Mouse (Mus musculus) heart, postnatal 36 days (tissue): ENCODE data around the gene Trim63. TPM values are rescaled to one million over a fixed set of nuclear protein-coding genes. Genes with fewer than 3 reads are reported as not detected.
"Not testable (repeated sequence)": the region's sequence is repeated elsewhere in the genome, so short reads cannot be mapped to it uniquely, and the experiment has no call there.

Source experiments
- DNase-seq, 2 experiments: peaks; one replicate each; pipeline ENCODE4 v3.0.0; 2021 to 2022
- intact Hi-C: fragments of 180-260 bp; cut with DNase I; formaldehyde crosslinking; loops from one replicate; pipeline ENCODE4 v1.15.1; 2025
- total RNA-seq, 2 experiments: library from RNA; stranded (reverse); gene quantifications; 2 replicates each; pipeline ENCODE4 v1.2.3; 2021

The Trim63 gene
- 100 to 1,000 TPM; 234 to 314 TPM for total RNA-seq

DNA sequence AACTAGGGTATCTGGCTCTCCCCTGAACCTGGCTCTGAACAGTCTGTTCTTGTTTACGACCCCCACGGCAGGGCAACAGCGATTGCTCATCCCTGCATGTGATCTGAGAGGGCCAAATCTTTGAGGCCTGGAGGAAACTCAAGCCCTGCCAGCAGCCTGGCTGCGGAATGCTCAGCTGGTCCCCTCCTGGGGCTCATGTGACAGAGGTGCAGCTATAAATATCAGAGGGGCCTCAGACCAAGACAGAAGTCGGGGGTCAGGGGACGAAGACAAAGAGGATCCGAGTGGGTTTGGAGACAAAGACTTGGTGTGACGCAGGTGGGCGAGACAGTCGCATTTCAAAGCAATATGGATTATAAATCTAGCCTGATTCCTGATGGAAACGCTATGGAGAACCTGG is at the start of gene Trim63:
Gene Trim63, plus strand, starts transcription at position 245 of the 400 bp plus-strand sequence.
- peak; percentile 53 to 66 for DNase-seq
- intact Hi-C loops = loop anchor here (2.0 kb wide), 2 partner anchors 14 to 42 kb away; no protein-coding TSS in a partner anchor

DNA sequence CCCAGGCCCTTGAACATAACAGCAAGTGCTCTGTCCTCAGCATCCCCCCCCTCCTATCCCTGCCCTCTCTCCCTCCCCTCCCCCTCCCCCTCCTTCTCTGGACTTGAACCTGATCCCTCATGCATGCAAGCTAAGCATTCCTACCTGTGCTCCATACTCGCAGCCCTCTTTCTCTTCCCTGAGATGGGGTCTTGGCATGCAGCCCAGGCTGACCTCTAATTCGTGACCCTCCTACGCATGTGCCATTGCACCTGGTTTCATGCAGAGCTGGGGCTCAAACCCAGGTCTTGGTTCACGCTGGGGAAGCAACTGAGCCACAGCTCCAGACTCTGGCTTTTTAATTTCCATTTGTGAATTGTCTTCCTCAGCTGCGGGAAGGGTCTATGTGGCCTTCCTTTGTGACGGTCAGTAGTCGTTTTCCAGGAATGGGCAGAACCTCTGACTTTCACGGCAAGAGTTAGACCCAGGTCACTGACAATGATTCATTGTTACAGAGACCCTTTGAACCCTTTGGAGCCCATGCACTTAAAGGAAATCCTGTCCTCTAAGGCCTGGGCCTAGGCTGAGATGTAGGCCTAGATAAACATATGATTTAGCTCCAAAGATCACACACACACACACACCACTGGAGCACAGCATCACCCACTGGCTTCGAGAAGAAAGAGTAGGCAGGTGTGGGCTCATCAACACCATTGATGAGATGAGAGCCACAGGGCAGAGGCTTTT is 48.9 kb upstream of the Trim63 start:
- no peak for DNase-seq
- intact Hi-C loops = no loop called here

DNA sequence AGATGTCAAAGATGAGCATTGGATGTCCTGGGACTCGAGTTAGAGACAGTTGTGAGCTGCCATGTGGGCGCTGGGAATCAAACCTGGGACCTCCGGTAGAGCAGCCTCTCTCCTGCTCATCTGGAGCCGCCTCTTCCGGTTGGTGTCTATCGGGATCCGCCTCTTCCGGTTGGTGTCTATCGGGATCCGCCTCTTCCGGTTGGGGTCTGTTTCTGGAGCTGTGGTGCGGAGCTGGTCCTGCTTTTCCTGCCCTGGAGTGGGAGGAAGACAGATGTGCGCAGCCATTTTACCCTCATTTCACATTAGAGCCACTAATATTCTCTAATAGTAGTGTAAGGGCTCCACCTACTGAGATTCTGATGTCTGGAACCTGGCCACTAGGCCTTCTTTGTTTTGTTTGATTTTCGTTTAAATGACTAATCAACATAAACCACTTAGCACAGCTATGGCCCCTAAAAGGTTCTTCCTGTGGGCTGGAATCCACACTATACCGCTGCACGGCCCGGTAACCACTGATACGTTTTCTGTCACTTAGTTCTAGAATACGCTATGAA is 46.7 kb upstream of the Trim63 start:
- intact Hi-C loops = loop anchor here (1.0 to 2.0 kb wide), 2 partner anchors 17 to 81 kb away; partner anchors contain the start of gene Cep85

DNA sequence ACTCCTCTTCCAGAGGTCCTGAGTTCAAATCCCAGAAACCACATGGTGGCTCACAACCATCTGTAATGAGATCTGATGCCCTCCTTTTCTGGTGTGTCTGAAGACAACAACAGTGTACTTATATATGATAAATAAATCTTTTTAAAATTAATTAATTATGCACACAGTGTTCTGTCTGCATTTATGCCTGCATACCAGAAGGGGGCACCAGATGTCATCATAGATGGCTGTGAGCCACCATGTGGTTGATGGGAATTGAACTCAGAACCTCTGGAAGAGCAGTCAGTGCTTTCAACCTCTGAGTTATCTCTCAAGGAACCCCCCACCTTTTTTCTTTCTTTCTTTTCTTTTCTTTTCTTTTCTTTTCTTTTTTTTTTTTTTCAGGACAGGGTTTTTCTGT is 45.3 kb upstream of the Trim63 start:
- intact Hi-C loops = loop anchor here (2.0 kb wide), 1 partner anchor 19 kb away; no protein-coding TSS in a partner anchor
- not testable (repeated sequence) for DNase-seq

More for the DNA sequence above, 46.7 kb upstream of the Trim63 start:
- no peak for DNase-seq

DNA sequence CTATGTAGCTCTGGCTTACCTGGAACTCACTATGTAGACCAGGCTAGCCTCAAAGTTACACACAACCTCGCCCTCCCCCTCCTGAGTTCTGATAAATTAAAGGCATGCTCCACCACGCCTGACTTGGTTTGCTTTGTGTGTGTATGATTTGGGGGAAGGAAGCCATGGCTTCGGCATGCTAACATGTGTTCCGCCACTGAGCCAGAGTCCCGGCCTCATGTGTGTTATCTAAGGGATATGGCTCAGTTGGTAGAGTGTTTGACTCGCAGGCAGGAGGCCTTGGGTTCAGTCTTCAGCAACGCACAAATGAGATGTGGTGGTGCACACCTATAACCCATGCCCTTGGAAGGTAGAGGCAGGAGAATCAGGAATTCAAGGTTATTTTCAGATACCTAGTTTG is 42.9 kb upstream of the Trim63 start:
- no peak for DNase-seq
- intact Hi-C loops = no loop called here

DNA sequence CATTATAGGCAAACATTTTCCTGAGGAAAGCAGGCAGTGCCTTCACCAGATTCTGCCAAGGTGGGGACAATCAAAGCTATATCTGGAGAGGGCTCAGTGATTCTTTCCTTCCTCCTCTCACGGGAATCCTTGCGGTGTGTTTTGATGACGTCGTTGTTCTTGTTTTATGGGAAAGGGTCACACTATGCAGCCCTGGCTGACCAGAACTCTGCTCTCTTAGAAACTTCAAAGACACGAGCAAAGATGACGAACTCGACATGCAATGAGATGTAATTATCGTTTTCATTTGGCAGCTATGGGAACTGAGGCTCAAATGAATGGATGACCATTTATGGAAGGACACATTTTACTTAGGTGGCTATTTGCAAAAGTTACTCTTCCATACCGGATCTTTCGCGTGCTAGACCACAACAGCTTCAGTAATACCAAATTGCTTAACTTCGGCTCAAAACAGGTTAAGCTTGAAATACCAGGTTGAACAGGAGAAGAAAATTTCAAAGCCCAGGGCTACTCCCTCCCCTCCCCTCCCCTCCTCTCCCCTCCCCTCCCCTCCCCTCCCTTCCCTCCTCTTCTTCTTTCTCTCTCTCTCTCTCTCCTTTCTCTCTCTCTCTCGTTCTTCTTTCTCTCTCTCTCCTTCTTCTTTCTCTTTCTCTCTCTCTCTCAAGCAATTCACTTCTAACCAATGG is 42.0 kb upstream of the Trim63 start:
- intact Hi-C loops = no loop called here
- no peak for DNase-seq

DNA sequence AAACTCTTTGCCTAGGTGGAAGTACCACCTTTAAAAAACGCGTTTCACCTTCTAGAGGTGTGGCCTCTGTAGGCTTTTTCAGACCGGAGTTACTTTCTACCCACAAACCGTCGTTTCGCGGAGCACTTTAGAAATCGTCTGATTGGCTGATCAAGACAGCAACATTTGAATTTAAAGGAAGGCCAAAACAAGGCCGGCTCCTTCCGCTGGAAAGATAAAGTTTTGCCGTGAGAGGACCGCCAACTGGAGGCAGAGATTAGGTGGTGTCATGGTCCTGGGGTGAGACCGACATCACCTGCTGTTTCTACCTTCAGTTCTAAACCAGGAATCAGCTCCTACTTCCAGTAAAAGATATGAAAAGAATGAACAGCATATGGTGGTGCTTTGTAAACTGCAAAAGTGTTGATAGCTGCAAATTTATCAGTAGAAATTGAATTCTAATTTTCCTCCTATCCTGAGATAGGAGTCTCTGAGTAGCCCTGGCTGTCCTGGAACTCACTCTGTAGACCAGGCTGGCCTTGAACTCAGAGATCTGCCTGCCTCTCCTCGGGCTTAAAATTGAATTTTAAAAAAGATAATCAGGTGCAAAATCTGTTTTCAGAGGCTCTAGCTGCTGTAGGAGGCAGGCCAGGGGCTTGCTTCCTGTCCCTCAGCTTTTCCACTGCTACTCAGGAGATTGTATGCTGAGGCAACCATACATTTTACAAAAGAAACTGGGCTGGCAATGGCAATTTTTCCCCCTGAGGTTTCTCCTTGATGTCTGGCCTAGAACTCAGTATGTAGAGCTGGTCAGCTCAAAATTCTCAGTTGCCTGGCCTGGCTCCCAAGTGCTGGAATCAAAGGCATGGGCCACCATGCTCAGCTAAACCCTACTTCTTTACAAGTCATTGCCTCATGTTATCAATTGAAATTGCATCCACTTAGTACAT is 41.2 kb upstream of the Trim63 start:
- no peak for DNase-seq
- intact Hi-C loops = no loop called here

DNA sequence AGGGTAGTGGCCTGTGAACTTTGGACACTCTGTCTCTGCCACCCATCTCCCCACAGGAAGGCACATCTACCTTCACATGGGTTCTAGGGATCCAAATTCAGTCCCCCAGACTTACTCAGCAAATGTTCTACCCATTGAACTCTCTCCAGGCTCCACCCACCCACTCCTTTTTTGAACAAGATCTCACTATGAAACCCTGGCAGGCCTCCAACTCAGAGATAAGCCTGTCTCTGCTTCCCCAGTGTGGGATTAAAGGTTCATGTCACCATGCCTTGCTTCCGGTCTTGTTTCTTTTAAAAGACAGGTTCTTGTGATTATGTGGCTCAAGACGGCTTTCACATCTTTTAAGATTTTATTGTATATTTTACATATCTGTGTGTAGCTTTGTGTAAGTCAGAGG is 30.0 kb upstream of the Trim63 start:
- intact Hi-C loops = no loop called here
- DNase-seq = no peak

DNA sequence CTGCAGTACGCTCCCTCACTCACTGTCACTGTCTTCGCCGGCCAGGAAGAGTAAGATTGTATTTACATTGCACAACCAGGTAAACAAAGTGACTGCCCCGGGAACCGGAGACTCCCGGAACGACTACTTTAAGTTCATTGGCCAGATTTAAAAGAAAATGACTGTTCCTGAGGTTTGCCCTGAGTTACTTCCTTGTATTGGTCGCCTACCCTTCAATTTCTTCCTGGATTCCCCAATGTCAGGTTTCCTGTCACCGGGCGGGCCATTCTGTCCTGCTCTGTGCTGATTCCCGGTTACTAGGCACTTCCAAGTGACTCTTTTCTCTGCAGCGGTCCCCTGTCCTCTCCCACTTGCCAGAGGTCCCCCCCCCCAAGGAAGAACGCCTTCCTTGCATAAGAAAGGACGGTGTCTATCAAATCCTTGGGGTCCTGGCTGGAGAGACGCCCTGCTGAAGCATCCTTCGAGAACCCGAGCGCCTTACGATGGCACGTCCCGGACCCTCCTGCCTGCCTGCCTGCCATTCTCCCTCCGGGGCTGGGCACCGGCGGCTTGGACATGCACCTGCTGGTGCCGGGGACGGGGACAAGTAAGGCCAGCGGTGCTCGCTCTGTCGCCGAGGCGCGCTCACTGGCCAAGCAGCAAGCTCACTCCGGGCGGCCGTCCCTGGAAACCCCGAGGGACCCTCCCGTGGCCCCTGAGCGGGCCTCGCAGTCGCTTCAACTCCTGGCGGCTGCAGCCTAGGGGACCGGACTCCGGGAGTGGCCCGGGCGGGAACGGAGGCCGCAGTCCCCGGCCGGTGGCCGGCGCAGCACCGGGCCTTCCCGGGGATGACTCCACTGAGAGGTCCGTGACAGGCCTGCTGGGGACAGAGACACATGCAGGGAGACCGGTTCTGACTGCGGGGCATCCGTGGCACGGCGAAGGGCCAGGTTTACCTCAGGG is 28.4 kb upstream of the Trim63 start:
- intact Hi-C loops = no loop called here
- peak in 1 of 2 experiments; percentile 36 for DNase-seq

DNA sequence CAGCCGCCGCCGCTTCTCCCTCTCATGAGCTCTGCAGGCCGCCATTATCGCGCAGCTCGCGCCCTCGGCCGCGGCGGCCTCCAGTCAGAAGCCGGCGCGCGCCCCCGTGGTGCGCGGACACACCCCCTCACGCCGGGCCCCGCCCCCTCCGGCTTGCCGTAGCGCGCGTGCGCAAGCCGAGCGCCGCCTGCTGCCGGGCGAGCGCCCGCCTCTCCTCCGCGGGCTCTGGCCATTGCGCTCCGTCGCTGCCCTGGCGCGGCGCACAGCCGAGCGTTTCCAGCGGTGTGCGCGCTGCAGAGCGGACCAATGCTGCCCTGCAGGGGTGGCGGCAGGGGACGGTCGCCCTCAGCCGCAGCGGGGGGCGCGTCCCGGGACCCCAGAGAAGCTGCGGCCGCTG is 27.8 kb upstream of the Trim63 start:
- peak; percentile 98 to 99 for DNase-seq
- intact Hi-C loops = no loop called here

DNA sequence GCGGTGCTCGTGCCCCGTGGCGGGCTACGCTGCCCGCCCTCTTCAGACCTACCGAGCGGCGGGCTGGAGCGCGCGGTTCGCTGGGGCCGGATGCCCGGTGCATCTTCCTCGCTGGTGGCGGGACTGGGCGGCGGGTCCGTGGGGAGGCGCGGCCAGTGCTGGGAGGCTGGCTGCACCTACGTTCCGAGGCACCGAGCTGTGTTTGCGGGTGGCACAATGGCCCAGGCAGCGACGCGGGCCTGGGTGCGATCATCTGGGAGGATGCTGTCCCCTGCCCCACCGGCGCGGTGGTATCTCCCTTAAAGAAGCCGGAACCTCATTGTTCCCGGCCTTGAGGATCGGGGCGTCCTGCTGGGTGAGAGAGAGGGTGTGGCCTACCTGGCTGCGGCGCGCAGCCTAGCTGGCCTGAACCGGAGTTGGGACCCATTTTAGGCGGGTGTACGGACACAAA is 27.3 kb upstream of the Trim63 start, which contains the start of gene Pdik1l:
Gene Pdik1l, minus strand, starts transcription at position 321 of the 451 bp plus-strand sequence.
- DNase-seq = peak in 1 of 2 experiments; percentile 67
- intact Hi-C loops = loop anchor here (1.0 kb wide), 1 partner anchor 40 kb away; no protein-coding TSS in a partner anchor

DNA sequence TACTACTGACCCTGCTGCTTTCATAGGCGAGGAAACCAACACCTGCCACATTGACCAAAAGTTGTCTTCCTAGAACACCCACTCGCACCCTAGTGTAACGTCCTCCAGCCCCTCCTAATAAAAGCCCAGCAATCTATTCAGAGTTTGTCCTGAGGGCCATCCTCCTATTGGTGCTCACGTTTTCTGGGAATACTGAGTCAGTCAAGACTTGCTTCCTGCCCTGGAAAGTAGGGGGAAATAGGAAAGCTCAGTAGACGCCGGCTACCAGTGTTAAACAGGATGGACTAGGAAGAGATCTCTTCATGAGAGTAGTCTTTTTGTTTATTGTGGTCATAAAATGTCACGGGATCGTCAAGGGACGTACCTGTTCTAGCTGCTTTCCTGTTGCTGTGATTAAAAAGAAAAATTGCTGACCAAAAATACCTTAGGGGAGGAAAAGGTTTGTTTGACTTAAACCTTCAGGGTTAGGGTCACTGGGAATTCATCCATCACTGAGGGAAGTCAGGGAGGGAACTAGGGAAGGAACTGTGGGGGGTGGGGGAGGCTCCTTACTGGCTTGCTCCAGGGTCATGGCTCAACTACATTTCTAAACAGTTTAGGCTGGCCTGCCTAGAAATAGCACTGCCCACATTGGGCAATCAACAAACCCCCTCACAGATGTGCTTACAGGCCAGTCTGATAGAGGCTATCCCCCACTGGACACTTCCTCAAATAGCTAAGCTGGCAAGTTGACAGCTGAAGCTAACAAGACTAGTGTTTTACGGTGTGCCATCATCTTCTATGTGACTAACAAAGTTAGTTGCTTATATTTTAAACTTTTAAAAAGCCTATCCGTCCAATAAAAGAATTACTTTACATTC is 26.3 kb upstream of the Trim63 start:
- intact Hi-C loops = loop anchor here (1.0 kb wide), 1 partner anchor 41 kb away; no protein-coding TSS in a partner anchor
- no peak for DNase-seq

DNA sequence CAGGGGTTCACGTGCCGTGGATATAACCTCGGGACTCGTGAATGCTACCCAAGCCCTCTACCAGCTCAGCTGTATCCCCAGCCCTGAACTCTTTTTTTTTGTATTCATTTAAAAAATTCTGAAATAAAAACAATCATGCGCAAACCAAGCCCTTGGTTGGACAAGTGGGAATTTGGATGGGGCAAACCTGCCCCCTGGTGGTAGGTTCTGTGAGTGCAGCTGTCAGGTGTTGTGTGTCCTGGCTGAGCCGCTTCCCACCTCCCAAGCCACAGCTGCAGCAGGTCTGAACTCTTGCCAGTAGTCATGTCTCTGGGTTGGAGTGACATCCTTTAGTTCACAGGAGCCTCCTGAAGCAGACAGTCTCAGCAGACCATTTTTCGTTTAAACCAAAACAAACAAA is 22.9 kb upstream of the Trim63 start:
- intact Hi-C loops = loop anchor here (1.0 to 5.0 kb wide), 2 partner anchors 105 to 255 kb away; partner anchors contain the start of gene Cep85
- DNase-seq = peak; percentile 79 to 86

DNA sequence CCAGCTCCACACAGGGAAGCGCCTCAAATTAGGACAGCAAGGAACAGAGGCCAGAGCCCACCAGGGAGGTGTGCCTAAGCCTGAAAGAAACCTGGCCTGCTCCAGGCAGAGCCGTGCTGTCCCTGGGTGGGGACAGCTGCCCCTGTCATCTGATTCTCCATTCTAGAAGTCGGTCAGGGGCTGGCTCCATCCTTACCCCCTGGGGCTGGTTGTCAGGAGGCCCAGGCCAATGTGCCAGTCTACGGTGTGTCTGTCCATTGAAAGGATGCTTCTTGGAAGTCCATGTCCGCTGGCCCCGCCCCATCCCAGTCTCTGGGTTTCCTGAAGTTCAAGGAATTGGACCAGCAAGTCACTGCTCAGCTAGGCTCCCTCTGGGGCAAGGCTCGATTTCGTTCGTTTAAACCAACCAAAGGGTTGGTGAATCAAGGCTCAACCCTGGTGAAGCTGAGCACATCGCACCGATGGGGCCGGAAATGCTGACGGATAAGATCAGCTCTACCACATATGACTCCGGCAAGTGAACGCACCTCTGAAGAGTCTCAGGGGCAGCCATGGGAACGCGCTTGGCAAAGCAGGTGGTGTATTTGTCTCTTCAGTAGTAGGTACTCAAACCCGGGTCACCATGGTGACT is 21.7 kb upstream of the Trim63 start:
- DNase-seq = no peak
- intact Hi-C loops = loop anchor here (5.0 kb wide), 1 partner anchor 256 kb away; no protein-coding TSS in a partner anchor

DNA sequence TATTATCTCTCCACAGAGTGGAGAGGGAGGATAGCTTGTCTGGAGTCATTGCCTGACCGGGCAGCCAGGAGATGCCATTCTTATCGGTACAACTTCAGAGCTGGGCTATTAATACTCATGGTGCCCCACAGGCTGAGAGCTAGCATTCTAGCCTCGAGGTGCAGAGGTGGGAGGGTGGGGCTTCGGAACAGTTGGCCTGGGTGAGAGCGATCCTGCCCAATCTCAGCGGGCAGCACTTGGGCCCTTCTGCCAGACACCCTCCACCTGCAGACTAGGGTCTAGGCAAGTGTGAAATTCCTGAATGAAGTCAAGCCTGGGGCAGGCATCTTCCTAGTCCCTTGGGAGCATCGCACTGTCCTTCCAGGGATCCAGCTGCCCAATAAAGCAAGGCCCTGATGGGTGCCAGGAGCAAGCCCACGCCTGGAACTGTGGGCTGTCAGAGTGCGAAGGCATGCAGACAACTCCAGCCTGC is 21.2 kb upstream of the Trim63 start:
- intact Hi-C loops = loop anchor here (2.0 to 5.0 kb wide), 2 partner anchors 63 to 256 kb away; no protein-coding TSS in a partner anchor
- DNase-seq = peak in 1 of 2 experiments; percentile 50

DNA sequence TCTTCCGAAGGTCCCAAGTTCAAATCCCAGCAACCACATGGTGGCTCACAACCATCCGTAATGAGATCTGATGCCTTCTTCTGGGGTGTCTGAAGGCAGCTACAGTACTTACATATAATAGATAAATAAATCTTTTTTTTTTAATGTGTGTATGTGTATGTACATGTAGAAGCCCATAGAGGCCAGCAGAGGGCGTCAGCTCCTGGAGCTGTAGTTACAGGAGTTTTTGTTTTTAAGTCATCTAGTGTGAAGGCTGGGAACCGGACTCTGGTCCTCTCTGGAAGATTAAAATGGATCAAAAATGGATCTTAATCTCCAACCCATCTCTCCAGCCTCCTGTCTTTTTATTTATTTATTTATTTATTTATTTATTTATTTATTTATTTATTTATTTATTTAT is 18.8 kb upstream of the Trim63 start:
- intact Hi-C loops, DNase-seq: not testable (repeated sequence)

DNA sequence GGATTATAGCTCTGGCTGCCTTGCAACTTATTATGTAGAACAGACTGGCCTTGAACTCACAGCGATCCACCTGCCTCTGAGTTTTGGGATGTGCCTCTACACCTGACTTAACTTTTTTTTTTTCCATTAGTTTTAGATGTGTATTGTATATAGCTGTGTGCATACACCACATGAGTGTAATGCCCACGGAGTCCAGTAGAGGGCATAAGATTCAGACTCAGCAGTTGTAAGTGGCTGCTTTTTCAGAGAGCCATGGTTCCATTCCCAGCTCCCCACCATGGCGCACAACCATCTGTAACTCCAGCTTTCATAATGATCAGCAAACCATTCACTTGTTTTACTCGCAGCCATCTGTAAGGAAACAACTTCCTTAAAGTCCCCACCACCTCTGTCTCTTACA is 18.4 kb upstream of the Trim63 start:
- DNase-seq = no peak
- intact Hi-C loops = no loop called here
